Mouse (Mus musculus) midbrain, embryonic 12.5 days (tissue): ENCODE results near the gene Rpusd1. TPM values are rescaled to one million over a fixed set of nuclear protein-coding genes. Genes with fewer than 3 reads are reported as not detected.

ENCODE experiments used
- ATAC-seq: fragments of 200-750 bp; cut with Nextera tagmentation; 2 replicates; pipeline ENCODE4 v1.8.0; 2017; ENCODE audit warnings: low read depth, moderate TSS enrichment, moderate library complexity; ENCODE audit not compliant: low FRiP score
- H3K27ac ChIP-seq: fragments of 300-500 bp; sonication (generic); replicated peaks from 2 replicates; pipeline ENCODE4 v1.5.1; 2016; ENCODE audit warnings: mild to moderate bottlenecking
- H3K27me3 ChIP-seq: fragments of 300-500 bp; sonication (generic); 2 replicates; pipeline ENCODE4 v1.6.1; 2016; ENCODE audit warnings: mild to moderate bottlenecking
- H3K36me3 ChIP-seq: fragments of 300-500 bp; sonication (generic); 2 replicates; pipeline ENCODE4 v1.6.1; 2016
- H3K4me1 ChIP-seq: fragments of 300-500 bp; sonication (generic); 2 replicates; pipeline ENCODE4 v1.6.1; 2016
- H3K4me2 ChIP-seq: fragments of 300-500 bp; sonication (generic); replicated peaks from 2 replicates; pipeline ENCODE4 v1.6.1; 2016; ENCODE audit warnings: mild to moderate bottlenecking, moderate library complexity
- H3K4me3 ChIP-seq: fragments of 300-500 bp; sonication (generic); 2 replicates; pipeline ENCODE4 v1.5.1; 2016; ENCODE audit warnings: mild to moderate bottlenecking
- H3K9ac ChIP-seq: fragments of 300-500 bp; sonication (generic); replicated peaks from 2 replicates; pipeline ENCODE4 v1.6.1; 2016; ENCODE audit warnings: mild to moderate bottlenecking, moderate library complexity
- H3K9me3 ChIP-seq: fragments of 300-500 bp; sonication (generic); 2 replicates; pipeline ENCODE4 v1.6.1; 2016; ENCODE audit warnings: mild to moderate bottlenecking
- WGBS: fragments of 180-500 bp; shearing (Covaris S2); methylation state at CpG from one replicate; pipeline ENCODE4 v1.1.7; 2016; 5-methylcytosine and 5-hydroxymethylcytosine counted together
- polyA plus RNA-seq: library from polyadenylated mRNA; unstranded; fragments of >200 nt; fragmentation: Nextera tagmentation; extraction: Ambion mirVana; gene quantifications from 2 replicates; pipeline ENCODE4 v1.2.1, GENCODE M21; 2016

The Rpusd1 gene
- polyA plus RNA-seq, 1 experiment from 2014 or later = 19.4 TPM

GRCm38 (mm10) chr17:25716130-25716529 lies 11.3 kb upstream of the Rpusd1 start:
- no peak for ATAC-seq
- 5% methylated on average over 6 of the region's 6 CpGs for WGBS

GRCm38 (mm10) chr17:25716711-25717637 lies 10.5 kb upstream of the Rpusd1 start, which contains the start of gene Gng13:
Gng13 (plus strand) TSS chr17:25717171.
- Histone ChIP-seq H3K9ac (peak within 1 kb of the TSS; percentile 41; the same call in 1 of the 2 replicates), H3K9me3 (no peaks in the 10 kb centered on the region), H3K36me3 (peaks cover 23% of the 10 kb centered on the region), H3K4me1 (peaks cover 11% of the 10 kb centered on the region), H3K4me3 (peak within 1 kb of the TSS; percentile 41), H3K27ac (no peak within 1 kb of the TSS), H3K4me2 (peak within 1 kb of the TSS; percentile 67), H3K27me3 (peaks cover 39% of the 10 kb centered on the region)
- WGBS = 1% methylated on average over 45 of the region's 45 CpGs
- 0 out of 2 replicates have a peak, but pooled peaks have one; percentile 30 for ATAC-seq

More at GRCm38 (mm10) chr17:25716130-25716529, 11.3 kb upstream of the Rpusd1 start:
- peaks cover 19% of the 10 kb centered on the region for H3K36me3 ChIP-seq
- no peak overlapping the region for H3K27ac ChIP-seq
- H3K4me1 ChIP-seq = peaks cover 11% of the 10 kb centered on the region
- H3K9ac ChIP-seq = no peak overlapping the region
- no peak overlapping the region for H3K4me3 ChIP-seq
- H3K9me3 ChIP-seq = no peaks in the 10 kb centered on the region
- H3K4me2 ChIP-seq = no peak overlapping the region
- peaks cover 39% of the 10 kb centered on the region for H3K27me3 ChIP-seq

GRCm38 (mm10) chr17:25717691-25718090 lies 9.8 kb upstream of the Rpusd1 start:
- peaks cover 30% of the 10 kb centered on the region for H3K36me3 ChIP-seq
- H3K9ac ChIP-seq = peak overlapping the region; percentile 41; the same call in 1 of the 2 replicates
- H3K9me3 ChIP-seq = no peaks in the 10 kb centered on the region
- H3K4me1 ChIP-seq = peaks cover 11% of the 10 kb centered on the region
- H3K27me3 ChIP-seq = peaks cover 39% of the 10 kb centered on the region
- peak overlapping the region; percentile 41 for H3K4me3 ChIP-seq
- 11% methylated on average over 6 of the region's 6 CpGs for WGBS
- peak overlapping the region; percentile 67 for H3K4me2 ChIP-seq
- no peak overlapping the region for H3K27ac ChIP-seq
- no peak for ATAC-seq

GRCm38 (mm10) chr17:25721476-25721875 lies 6.0 kb upstream of the Rpusd1 start:
- WGBS = 96% methylated on average over 5 of the region's 5 CpGs
- Histone ChIP-seq H3K27me3 (peaks cover 22% of the 10 kb centered on the region), H3K27ac (no peak overlapping the region), H3K4me3 (no peak overlapping the region), H3K4me1 (peaks cover 22% of the 10 kb centered on the region), H3K9ac (no peak overlapping the region), H3K4me2 (no peak overlapping the region), H3K36me3 (peaks cover 41% of the 10 kb centered on the region), H3K9me3 (no peaks in the 10 kb centered on the region)
- ATAC-seq = no peak

DNA sequence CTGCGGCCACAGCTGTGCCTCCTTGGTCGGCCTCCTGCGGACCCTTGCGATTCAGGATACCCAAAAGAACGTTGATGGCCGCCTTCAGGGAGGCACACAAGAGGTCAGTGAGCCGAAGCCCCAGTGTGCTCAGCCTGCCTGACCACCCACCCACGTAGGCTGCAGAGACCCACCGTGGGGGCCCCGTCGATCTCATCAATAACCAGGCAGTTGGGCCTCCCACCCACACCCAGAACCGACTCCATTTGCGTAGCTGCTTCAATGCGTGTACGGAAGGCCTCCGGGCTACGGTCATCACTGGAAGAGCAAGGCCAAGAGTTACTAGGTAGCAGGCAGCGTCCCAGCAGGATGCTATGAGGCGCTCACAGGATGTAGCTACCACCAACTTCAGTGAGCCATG lies 4.0 kb upstream of the Rpusd1 start:
- Histone ChIP-seq H3K4me1 (peaks cover 24% of the 10 kb centered on the region), H3K9ac (no peak overlapping the region), H3K4me2 (no peak overlapping the region), H3K27me3 (peaks cover 2% of the 10 kb centered on the region; the same call in 1 of the 2 replicates), H3K36me3 (peaks cover 41% of the 10 kb centered on the region), H3K27ac (no peak overlapping the region), H3K9me3 (no peaks in the 10 kb centered on the region), H3K4me3 (no peak overlapping the region)
- ATAC-seq = no peak
- WGBS = 95% methylated on average over 19 of the region's 19 CpGs

GRCm38 (mm10) chr17:25723919-25724318 lies 3.6 kb upstream of the Rpusd1 start:
- Histone ChIP-seq H3K9ac (no peak overlapping the region), H3K4me2 (no peak overlapping the region), H3K4me3 (no peak overlapping the region), H3K27ac (no peak overlapping the region), H3K9me3 (no peaks in the 10 kb centered on the region), H3K4me1 (peaks cover 29% of the 10 kb centered on the region), H3K36me3 (peaks cover 41% of the 10 kb centered on the region), H3K27me3 (no peaks in the 10 kb centered on the region)
- 74% methylated on average over 7 of the region's 7 CpGs for WGBS
- no peak for ATAC-seq

DNA sequence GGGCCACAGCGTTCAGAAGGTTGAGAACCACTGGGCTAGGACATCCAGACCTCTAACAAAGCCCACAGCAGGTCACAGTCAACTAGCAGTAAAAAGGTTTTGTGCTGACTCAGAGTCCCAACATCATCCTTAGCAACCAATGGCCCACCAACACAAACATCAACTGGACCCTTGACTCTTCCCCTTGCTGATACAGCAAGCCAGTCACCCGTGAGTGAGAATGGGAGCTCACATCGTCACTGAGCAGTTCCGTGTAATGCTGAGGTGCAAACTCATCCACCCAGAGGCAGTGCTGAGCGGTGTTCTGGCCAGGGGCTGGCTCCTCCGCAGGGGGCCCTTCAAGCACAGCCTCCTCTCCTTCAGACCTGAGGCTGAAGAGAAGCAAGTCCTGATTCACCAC lies 2.2 kb upstream of the Rpusd1 start:
- no peak for ATAC-seq
- no peaks in the 10 kb centered on the region for H3K9me3 ChIP-seq
- peaks cover 33% of the 10 kb centered on the region for H3K36me3 ChIP-seq
- H3K9ac ChIP-seq = no peak overlapping the region
- no peaks in the 10 kb centered on the region for H3K27me3 ChIP-seq
- peaks cover 29% of the 10 kb centered on the region for H3K4me1 ChIP-seq
- 81% methylated on average over 6 of the region's 6 CpGs for WGBS
- no peak overlapping the region for H3K27ac ChIP-seq
- no peak overlapping the region for H3K4me2 ChIP-seq
- no peak overlapping the region for H3K4me3 ChIP-seq

GRCm38 (mm10) chr17:25728009-25728270 lies 470 bp downstream of the Rpusd1 start:
- Histone ChIP-seq H3K4me3 (peak overlapping the region; percentile 57), H3K9ac (peak overlapping the region; percentile 74), H3K27ac (no peak overlapping the region), H3K36me3 (peaks cover 22% of the 10 kb centered on the region), H3K27me3 (no peaks in the 10 kb centered on the region), H3K4me1 (peaks cover 29% of the 10 kb centered on the region), H3K9me3 (no peaks in the 10 kb centered on the region), H3K4me2 (peak overlapping the region; percentile 88)
- no peak; the same call in 1 of the 2 replicates for ATAC-seq
- 26% methylated on average over 4 of the region's 4 CpGs for WGBS

GRCm38 (mm10) chr17:25732082-25732481 lies 4.6 kb downstream of the Rpusd1 start:
- Histone ChIP-seq H3K9ac (no peak overlapping the region), H3K36me3 (peaks cover 13% of the 10 kb centered on the region; the same call in 1 of the 2 replicates), H3K4me2 (no peak overlapping the region), H3K27me3 (no peaks in the 10 kb centered on the region), H3K9me3 (no peaks in the 10 kb centered on the region), H3K27ac (no peak overlapping the region), H3K4me3 (no peak overlapping the region), H3K4me1 (peaks cover 11% of the 10 kb centered on the region)
- no peak for ATAC-seq
- WGBS = 19% methylated on average over 2 of the region's 2 CpGs

DNA sequence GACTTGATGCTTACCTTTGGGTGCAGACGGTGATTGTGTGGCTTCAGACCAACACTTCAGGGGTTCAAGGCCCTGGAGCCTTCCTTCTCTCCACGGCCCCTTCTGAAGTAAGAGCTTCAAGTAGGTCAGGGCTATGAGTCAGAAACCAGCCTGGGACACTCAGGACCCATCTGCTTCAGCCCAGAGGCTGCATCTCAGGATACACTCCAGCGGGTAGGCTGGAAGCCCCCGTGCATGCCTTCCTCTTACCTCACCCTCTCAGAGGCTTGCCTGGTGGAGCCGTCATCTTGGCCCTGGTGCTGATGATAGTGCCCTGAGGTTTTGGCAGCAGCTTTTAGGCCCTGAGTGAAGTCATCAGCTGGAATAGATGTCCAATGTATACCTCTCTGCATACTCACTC lies 7.8 kb downstream of the Rpusd1 start:
- no peak overlapping the region for H3K27ac ChIP-seq
- H3K4me2 ChIP-seq = no peak overlapping the region
- no peak for ATAC-seq
- peaks cover 11% of the 10 kb centered on the region; the same call in 1 of the 2 replicates for H3K36me3 ChIP-seq
- H3K27me3 ChIP-seq = peaks cover 4% of the 10 kb centered on the region; the same call in 1 of the 2 replicates
- no peaks in the 10 kb centered on the region for H3K4me1 ChIP-seq
- H3K9me3 ChIP-seq = no peaks in the 10 kb centered on the region
- H3K4me3 ChIP-seq = no peak overlapping the region
- WGBS = 87% methylated on average over 5 of the region's 5 CpGs
- H3K9ac ChIP-seq = no peak overlapping the region

DNA sequence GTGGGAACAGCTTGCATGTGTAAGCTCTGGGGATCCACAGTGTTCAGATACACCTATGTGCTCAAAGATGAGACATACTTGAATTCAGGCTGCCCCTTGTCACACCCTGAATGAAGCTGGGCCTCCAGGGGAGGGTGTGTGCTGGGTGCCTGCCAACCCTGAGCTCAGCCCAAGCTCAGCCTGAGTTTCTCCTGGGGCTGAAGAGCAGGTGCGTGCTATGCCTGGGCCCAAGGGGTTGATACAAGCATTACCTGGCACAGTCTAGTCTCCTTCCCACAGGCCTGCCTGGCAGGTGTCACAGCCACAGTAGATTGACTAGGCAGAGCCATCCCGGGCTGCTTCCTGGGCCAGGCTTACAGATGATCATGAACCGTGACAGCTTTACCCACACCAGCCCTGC lies 8.3 kb downstream of the Rpusd1 start, which contains the start of gene Mslnl:
TSS of gene Mslnl (plus strand) at position 298 of the 400 bp plus-strand sequence.
- H3K27ac ChIP-seq = no peak within 1 kb of the TSS
- no peak within 1 kb of the TSS for H3K4me3 ChIP-seq
- no peak within 1 kb of the TSS for H3K9ac ChIP-seq
- peaks cover 6% of the 10 kb centered on the region; the same call in 1 of the 2 replicates for H3K36me3 ChIP-seq
- H3K27me3 ChIP-seq = peaks cover 4% of the 10 kb centered on the region; the same call in 1 of the 2 replicates
- no peaks in the 10 kb centered on the region for H3K4me1 ChIP-seq
- ATAC-seq = no peak
- H3K4me2 ChIP-seq = no peak within 1 kb of the TSS
- H3K9me3 ChIP-seq = no peaks in the 10 kb centered on the region
- 73% methylated on average over 3 of the region's 3 CpGs for WGBS

- no peaks in the 10 kb centered on the region for H3K36me3 ChIP-seq
- peaks cover 4% of the 10 kb centered on the region; the same call in 1 of the 2 replicates for H3K27me3 ChIP-seq
- H3K4me2 ChIP-seq = no peak overlapping the region
- no peaks in the 10 kb centered on the region for H3K9me3 ChIP-seq
- no peak for ATAC-seq
- no peaks in the 10 kb centered on the region for H3K4me1 ChIP-seq
- no peak overlapping the region for H3K9ac ChIP-seq
- H3K27ac ChIP-seq = no peak overlapping the region
- 84% methylated on average over 7 of the region's 7 CpGs for WGBS
- H3K4me3 ChIP-seq = no peak overlapping the region
Observed at GRCm38 (mm10) chr17:25738861-25739260, 11.4 kb downstream of the Rpusd1 start.
